Mouse (Mus musculus) ES-CJ7 (cell line): ENCODE results near the gene Cfdp1.

ENCODE experiments used
- DNase-seq: peaks from one replicate; pipeline ENCODE4 v3.0.0; 2011; ENCODE audit warnings: low read depth, low spot score

Cfdp1 gene

GRCm38 (mm10) chr8:111793324-111793917, 60.7 kb downstream of the Cfdp1 start:
- DNase-seq: no peak

- peak; percentile 77 for DNase-seq
Observed at GRCm38 (mm10) chr8:111789639-111790038, 64.5 kb downstream of the Cfdp1 start.

DNA sequence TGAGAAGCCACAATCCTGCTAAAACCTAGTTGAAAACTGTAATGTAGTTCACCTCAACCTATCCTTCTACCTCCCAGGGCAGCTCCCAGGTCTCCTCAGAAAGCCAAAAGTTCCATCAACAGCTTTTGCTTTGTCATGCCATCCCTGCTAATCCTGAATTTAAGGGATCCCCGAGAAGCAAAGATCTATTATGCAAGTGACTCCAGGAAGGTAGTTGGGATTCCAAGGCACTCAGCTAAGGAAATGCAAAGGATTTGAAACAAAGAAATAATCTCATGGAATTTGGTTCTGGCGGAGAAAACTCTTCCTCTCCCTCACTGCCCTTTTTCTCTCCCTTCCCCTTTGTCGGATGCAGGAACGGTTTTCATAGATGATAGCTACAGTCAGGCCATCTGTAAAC, 64.9 kb downstream of the Cfdp1 start:
- peak; percentile 88 for DNase-seq

DNA sequence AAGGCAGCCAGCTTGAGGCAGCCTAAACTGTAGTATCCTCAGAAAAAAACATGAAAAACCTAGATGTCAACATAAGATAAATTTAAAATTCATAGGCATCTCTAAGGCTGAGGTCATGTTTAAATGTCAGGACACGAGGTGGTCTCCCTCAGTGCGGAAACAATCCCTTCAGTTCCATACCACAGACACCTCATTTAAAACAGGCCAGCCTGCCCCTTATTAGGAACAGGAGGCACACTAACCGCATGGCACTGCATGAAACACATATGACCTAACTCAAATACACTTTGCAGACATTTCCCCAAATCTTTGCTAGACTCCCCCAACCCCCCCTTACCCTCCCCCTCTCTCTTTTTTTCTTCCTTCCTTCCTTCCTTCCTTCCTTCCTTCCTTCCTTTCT, 65.6 kb downstream of the Cfdp1 start:
- no peak for DNase-seq

DNA sequence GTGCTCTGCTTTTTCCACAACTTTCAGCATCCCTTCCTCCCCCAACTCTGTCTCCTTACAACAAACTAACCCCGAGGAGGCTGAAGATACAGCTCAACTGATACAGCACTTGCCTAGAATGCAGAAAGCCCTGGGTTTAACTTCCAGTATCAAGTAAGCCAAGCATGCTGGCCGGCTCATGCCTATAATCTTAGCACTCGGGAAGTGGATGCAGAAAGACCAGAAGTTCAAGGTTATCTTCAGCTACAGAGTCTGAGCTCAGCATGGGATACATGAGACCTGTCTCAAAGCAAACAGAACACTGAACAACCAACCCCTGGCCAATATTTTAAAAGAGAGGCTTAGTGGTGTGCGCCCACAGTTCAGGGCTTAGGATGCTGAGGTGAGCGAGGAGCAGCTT, 66.0 kb downstream of the Cfdp1 start:
- no peak for DNase-seq

DNA sequence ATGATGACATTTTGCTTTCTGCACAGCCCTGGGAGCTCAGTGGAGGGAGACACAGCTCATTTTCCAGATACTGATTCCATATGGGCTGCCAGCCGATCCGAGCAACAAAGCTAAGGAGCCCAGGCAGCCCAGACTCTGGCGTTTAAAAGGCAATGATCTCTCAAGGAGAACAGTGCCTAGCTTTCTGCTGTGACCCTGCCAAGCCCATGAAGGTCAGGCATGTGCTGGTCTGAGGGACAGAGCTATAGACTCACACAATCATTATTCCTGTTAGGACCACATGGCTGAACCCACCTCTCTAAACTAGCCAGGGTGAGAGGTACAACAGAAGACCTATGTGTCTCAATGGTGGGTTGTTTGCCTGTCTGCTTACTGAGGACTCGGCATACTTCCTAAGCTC, 66.4 kb downstream of the Cfdp1 start:
- DNase-seq: no peak

- DNase-seq: no peak
Observed at GRCm38 (mm10) chr8:111786701-111787588, 67.1 kb downstream of the Cfdp1 start.

DNA sequence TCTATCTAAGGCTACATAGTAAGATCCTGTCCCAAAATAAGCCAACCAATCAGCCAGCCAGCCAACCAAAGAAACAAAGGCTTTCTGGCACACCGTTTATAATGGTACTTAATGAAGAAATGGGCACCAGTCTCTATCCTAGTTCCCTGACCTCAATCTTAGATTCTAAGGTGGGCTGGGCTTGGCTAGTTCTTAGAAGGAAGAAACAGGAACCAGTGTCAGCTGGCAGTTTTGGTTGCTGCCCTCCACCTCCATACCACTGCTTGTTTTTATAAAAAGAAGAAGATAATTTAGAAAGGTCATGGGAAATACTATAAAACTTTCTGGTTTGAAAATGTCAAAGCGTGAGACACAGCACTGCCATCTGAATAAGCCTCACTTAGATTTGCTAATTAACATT, 68.0 kb downstream of the Cfdp1 start:
- no peak for DNase-seq

DNA sequence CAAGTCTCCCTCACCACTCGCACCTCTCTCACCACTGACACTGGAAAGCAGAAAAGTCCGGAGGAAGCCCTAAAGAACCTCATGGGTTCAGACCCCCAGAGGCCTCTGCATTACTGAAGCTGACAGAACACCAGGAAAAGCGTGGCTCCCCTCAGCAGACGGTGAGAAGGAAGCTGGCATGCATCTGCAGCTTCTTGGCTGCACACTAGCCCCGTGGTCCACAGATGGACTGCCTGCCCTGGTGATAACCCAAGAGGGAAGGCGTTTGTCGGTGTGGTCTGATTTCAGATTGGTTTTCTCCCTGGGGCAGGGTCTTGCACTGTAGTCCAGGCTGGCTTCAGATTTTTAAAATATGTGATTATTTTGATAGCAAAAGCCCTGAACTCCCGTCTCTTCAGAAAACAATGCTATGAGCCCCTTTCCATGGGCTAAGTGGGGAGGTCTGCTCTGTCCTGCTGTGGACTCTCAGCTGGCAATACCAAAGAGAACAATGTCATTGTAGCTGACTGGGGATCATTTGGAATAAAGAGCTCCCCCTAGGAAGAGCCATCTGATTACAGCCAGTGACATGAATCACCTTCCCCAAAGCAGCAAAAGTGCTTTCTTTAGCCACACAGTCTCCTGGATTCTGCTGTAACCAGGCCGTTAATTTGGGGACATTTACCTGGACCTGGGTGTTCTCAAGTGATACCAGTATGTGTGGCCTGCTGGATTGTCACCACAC, 71.3 kb downstream of the Cfdp1 start:
- no peak for DNase-seq

- no peak for DNase-seq
Observed at GRCm38 (mm10) chr8:111782161-111782560, 71.9 kb downstream of the Cfdp1 start.

GRCm38 (mm10) chr8:111780697-111781424, 73.2 kb downstream of the Cfdp1 start:
- DNase-seq: no peak

GRCm38 (mm10) chr8:111779690-111780089, 74.4 kb downstream of the Cfdp1 start:
- DNase-seq: no peak

GRCm38 (mm10) chr8:111778801-111779200, 75.3 kb downstream of the Cfdp1 start:
- no peak for DNase-seq

- no peak for DNase-seq
Observed at GRCm38 (mm10) chr8:111776492-111776891, 77.6 kb downstream of the Cfdp1 start.

- DNase-seq: no peak
Observed at GRCm38 (mm10) chr8:111775766-111776165, 78.3 kb downstream of the Cfdp1 start.

DNA sequence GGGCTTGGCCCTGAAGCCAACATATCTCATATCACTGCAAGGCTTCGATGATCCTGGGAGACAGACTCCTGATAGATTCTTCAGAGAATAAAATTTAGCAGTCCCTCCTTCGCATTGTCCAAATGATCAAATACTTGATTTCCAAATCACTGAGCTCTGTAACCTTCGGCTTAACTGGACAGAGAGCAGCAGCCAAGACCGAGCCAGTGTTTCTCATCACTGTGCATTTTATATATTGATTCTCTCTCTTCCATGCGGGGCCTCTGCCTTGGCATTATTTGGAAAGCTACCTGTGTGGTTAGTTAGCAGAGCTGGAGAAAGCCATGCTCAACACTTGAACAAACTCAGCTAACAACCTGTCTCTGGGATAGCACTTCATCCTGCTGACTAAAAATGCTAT, 80.6 kb downstream of the Cfdp1 start:
- DNase-seq: no peak

DNA sequence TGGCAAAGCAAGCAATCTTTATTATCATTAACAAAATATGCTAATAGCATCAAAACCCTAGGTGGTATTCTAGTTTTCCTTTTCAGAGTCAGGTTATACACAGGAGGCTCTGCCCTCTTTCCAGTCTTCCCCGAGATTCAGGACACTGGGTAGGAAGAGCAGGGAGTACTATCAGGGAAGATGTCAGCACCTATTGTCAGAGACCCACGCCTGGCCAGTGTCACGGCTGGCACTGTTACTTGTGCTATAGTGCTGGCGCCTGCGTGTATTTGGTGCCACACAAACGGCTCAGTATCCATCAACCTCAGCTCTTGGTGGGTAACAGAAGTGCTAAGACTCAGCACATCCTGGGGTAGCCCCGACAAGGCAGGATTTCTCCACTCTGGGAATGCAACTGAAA, 81.0 kb downstream of the Cfdp1 start:
- no peak for DNase-seq

DNA sequence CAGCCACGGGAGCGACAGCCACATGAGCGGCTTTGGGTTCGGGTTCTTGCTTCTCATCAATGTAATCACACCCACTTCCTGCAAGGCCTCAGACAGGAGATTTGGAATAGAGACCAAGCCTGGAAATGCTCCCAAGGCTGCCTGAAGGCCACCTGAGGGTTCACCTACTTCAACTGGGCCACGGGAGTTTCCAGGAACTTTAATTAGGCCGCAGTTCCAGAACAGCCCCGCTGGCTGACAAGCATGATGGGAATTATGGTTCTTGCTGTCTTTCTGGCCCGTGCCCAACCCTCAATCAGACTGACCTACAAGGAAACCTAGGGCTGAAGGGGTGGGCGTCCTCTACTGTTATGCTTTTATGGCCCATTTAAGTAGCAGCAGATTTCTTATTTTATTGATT, 82.0 kb downstream of the Cfdp1 start:
- DNase-seq: no peak

GRCm38 (mm10) chr8:111771625-111772020, 82.5 kb downstream of the Cfdp1 start:
- DNase-seq: no peak

GRCm38 (mm10) chr8:111770958-111771624, 83.0 kb downstream of the Cfdp1 start:
- DNase-seq: no peak

DNA sequence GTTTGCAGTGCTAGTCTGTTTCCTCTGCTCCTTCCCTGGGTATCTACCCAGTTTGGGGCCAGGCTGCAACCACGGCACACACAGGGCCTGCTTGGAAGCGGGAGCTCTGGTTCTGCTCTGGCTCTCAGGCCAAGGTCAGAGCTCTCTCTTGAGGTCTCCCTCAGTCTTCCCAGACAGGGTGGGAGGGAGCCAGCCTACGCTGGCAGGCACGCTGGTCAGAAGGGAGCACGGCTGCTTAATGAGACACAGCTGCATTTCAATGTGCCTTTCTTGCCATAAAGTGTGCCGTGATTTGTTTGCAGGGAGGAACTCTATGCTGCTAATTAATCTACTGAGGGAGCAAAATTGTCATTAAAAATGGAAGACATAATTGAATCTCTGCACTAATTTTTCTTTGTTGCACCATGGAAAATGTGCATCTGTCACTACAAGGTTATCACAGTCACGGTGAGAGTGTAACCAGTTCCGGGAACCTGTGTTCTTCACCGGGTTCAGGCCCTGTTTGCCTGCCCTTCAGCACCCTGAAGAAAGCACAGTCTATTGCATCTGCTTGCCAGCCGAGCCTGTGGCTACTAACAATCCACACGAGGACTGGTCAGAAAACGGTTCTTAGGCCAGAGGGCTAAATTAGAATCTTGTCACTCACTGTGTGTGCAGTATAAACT, 84.2 kb downstream of the Cfdp1 start:
- peak; percentile 56 for DNase-seq
